Mouse (Mus musculus): Measurements from ENCODE around the gene Rtn4ip1.

The Rtn4ip1 gene

DNA sequence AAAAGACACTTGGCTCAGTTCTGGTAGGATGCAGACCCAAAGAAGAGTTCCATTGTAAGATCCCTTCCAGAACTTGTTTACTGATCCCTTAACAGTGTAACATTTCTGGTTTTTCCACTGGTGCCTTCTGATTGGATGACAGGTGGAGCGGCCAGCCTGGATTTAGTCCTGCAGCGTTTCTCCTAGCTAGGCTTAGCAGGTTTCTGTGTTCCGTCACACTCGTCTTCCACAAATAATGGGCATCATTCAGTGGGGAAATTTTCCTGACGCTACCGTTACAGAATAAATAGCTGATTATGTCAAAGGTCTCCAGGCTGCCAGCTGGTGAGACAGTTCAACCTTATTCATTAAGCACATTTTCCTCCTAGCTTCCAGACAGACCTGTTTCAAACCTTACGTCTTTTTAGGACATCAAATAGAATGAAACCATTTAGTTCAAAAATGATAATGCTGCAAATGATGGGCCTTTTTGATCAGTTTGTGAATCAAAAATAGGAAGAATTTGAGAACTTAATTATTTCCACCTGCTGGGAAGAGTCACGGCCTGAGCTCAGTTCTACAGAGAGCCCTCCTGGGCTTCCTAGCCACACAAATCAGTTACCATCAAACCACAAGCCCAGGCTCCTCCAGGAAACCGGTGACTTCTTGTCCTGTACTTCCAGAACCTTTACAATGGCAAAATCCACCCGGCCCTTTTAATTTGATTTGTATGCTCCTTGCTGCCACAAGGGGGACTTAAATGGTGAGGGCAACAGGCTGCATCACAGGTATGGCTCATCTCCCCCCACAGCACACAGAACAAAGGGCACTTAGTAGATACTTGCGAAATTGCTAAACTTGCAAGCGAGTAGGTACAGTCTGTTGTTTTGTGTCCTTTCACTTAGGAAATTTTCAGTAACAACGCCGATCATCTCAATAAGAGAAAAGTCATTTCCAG lies 100.7 kb downstream of the Rtn4ip1 start:
- in situ Hi-C loops (cut with MboI, MseI), result loop anchor here (10.0 kb wide), 1 partner anchor 443 kb away; no protein-coding TSS in a partner anchor

DNA sequence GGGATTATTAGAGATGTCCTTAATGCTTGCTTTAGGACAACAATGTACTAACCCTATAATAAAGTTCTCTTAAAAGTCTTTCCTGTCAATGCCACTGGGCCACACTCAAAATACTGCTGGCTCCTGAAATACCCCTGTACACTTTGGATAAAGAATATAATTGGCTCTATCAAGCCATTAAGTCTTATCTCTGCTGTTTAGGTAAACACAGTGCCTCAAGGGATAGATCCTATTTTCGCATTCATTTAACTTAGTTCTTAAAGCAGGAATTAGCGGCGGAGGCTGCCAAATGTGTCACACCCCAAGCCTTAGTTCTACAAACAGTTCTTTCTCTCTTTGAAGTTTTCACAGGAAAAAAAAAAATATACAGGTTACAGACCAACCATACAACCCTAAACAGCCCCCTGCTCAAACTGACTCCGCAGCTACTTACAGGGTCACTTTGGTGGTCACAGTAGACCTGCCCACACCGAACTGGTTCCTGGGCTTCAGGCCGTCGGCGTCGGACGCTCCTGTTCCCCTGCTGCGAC lies 101.5 kb downstream of the Rtn4ip1 start:
- in situ Hi-C loops (cut with MboI, MseI), result loop anchor here (10.0 kb wide), 1 partner anchor 442 kb away; no protein-coding TSS in a partner anchor

DNA sequence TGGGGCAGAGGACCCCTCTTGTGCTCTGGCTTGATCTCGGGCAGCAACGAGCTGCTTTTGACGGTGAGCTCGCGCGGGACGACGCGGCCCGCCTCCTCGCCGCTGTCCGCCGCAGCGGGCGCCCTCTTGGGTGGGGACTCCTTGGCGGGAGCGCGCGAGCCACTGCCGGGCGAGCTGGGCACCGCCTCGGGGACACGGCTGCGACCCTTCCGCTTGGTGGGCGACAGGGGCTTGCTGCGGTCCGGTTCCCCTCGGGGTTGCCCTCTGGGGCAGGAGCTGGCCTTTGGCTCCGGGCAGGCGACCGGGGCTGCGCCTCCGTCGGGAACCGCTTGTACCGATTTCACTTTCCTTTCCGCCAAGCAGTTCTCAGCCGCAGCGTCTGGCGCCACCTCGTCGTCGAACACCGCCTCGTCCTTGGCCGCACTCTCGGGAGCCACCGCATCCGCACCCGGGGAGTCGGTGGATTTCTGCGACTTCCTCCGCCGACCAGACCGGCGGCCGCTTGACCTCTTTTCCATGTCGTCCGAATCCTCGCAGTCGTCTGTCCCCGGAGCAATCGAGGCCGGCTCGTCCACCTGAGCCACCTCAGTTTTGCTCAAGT lies 102.0 kb downstream of the Rtn4ip1 start:
- in situ Hi-C loops (cut with MboI, MseI), result loop anchor here (10.0 kb wide), 1 partner anchor 441 kb away; no protein-coding TSS in a partner anchor

DNA sequence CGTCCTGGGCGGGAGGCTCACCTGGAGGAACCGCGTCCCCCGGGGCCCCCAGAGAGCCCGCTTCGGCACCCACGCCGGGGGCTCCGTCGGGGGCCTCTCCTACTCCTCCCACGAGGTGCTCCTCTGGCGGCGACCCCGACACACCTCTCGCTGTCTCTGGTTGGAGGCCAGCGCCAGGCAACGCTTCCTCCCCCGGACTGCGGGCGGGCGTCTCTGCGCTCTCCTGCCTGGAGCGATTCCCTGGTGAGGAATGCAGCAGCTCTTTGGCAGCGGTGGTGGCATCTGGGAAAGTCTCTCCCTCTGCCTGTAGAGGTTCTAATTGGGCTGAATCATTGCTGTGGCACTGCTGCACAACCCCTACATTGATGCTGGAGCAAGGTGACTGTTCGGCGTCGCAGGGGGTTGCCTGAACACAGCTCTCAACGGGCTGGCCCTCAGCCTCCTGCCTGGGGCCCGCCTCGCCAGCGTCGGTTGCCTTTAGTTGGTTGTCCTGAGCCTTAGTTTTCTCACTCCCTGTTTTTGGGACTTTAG lies 102.7 kb downstream of the Rtn4ip1 start:
- in situ Hi-C loops (cut with MboI, MseI), result loop anchor here (10.0 kb wide), 1 partner anchor 441 kb away; no protein-coding TSS in a partner anchor

DNA sequence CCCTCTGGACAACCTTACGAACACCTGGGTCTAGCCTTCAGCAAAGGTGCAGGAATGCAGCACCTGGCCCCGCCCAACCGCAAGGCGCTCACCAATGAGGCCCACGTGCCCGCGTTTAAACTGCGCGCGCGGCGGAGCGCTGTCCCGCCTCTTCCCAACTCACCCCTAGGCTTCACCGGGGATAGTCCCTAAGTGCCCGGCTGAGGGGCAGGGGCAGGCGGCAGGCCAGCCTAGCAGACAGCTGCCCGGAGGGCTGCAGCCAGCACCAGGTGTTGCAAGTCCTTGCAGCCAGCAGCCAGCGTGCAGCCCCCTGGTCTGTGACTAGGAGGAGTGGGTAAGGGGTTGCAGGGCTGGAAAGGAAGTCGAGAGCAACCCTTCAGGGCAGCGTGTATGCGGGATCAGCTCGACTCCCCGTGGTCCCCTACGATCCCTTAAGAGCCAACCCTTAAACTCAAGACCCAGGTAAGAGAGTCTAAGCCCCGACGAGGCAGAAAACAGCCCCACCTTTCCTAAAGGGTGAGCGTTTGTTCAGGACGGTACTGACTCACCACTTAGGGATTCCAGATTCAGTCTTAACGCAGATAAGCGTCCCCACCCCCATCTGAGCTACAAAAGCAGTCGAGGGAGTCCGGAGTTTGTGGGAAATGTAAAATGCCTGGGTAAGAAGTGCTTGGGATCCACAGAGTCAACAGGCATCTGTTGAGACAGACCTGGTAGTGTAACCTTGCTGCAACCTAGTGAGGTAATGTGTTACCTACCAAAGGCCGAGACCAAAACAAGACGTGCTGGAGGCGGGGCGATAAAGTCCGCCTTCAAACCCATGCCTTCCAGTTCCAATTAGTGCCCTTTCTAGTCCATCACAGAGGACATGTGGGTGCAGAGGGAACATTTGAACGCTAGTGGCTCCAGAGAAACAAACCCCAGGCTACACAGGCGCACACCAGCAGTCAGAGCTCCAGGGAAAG lies 104.4 kb downstream of the Rtn4ip1 start:
- in situ Hi-C loops (cut with MboI, MseI), result loop anchor here (10.0 kb wide), 1 partner anchor 439 kb away; no protein-coding TSS in a partner anchor
